Mouse (Mus musculus) frontal cortex, adult (tissue): ENCODE measurements around the gene Abcb10.
"Not testable (repeated sequence)": the region's sequence is repeated elsewhere in the genome, so short reads cannot be mapped to it uniquely, and the experiment has no call there.

ENCODE experiments used
- ATAC-seq: cut with Nextera tagmentation; 2 replicates; pipeline ENCODE4 v1.9.2; 2017; ENCODE audit warnings: mild to moderate bottlenecking, moderate library complexity, mixed read lengths; ENCODE audit not compliant: low TSS enrichment

Gene Abcb10

DNA sequence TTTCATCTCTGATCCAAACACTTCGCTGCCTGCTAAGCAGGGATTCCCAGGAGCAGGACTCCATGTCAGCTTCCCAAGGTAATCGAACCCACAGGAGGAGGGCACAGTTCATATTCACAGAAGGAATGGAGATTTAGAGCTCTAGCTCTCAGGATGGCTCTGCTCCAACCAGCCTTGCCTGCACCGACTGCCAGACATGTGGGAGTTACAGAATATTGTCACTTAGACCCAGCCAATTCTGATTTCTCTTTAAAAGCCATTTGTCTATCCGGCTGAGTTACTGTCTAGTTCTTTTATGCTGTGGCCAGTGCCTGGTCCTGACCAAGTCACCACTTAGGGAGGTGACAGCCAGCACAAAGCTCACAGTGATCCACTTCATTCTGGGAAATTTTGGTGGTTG, 1.2 kb downstream of the Abcb10 start:
- peak; percentile 38; the same call in 1 of the 2 replicates for ATAC-seq

DNA sequence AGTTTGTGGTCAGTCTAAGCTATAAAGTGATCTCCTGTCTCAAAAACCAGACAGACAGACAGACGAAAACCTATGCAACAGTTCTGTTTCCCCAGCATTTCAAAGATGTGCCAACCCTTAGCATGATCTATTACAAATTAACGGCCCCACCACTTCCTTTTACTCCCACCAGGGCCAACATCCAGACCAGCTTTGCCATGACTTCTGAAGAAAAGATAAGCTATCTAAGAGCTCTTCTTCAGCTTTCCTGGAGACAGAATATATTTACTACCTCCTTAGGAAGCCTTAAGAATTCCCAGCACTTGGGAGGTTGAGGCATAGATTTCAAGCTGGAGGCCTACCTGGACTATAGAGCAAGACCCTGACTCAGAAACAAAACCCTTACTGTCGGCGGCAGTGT, 2.7 kb downstream of the Abcb10 start:
- no peak for ATAC-seq

DNA sequence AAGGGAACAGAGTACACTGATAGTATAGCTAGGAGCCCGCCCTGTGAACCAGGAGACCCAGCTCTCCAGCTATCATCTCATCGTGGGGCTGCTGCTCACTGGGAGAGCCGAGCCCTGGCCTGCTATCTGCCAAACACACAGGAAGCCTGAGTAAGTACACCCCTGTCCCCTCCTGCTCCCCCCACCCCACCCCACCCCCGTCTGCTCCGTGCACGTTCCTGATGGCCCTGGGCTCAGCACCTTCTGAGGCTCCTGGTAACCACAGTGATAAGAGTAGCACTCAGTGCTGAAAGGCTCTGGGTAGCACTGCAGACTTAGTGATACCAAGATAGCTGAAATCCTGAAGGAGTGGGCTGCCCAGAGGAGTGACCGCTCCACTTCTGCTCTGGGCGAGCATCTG, 4.0 kb downstream of the Abcb10 start:
- ATAC-seq = no peak

DNA sequence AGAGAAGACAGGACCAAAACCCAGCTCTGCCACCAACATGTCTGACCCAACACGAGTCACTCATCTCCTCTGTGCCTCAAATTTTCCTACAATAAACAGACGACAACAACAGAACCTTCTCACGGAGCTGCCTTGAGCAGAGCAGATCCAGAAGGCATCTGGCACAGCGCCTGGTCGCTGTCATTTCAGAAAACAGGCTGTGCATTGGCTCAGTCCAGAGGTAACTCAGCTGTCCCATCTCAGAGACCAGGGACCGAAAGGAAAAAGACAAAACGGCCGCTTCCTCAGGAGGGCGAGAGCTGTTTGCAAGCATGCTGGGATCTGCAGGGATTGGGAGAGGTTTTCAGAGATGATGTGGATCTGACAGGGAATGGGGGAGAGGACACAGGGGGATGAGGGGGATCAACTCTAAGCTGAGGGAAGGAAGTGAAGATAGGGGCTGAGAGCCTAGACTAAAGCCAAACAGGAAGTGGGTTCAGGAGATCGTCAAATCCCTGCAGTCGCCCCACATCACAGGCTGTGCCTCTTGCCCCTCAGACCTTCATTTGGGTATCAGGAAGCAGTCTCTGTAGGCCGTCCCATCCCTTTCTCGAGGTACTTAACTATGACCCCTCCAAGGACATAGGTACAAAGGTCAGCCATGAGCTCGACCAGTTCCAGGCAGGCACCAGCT, 4.6 kb downstream of the Abcb10 start:
- no peak for ATAC-seq

- ATAC-seq = no peak
These were observed 5.4 kb downstream of the Abcb10 start for GRCm38 (mm10) chr8:123977499-123977898.

DNA sequence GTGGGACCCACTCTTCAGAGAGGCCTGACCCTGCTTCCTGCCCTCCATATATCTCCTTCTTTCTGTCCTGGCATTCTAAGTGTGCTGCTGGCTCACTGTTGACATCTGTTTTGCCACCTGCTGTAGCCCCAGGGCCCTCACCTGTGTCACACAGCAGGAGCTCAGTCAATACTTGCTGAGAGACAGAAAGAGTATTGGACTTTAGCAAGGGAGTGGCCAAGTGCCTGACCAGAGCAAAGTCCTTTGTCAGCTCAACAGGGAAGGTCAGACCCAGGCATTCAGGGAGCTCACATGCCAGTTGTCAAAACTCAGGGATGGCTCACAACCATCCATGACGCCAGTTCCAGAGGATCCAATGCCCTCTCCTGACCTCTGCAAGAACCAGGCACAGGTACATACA, 9.4 kb downstream of the Abcb10 start:
- ATAC-seq = no peak

DNA sequence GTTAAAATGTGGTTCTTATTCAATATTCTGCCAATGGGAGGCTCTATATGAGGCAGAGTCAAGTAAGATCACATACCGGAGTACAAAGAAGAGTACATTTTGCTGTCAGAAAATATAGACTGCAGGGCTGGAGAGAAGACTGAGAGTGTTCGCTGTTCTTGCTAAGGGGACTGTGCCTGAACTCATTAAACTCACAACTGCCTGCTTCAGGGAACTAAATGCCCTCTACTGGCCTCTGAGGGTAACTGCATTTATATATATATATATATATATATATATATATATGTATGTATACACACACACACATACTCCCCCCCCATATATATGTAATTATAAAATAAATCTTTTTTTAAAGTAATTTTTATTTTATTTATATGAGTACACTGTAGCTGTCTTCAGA, 16.0 kb downstream of the Abcb10 start:
- ATAC-seq = no peak

DNA sequence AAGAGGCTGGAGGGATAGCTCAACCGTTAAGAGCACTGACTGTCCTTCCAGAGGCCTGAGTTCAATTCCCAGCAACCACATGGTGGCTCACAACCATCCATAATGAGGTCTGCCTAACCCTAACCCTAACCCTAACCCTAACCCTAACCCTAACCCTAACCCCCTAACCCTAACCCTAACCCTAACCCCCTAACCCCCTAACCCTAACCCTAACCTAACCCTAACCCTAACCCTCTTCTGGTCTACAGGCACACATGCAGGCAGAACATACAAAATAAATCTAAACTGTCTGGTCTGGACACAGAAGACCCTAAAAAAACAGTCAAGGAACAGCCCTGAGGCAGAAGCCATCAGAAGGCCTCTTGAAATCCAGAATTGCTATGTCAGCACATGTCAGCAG, 21.6 kb downstream of the Abcb10 start:
- ATAC-seq = no peak

- not testable (repeated sequence) for ATAC-seq
These were observed 22.4 kb downstream of the Abcb10 start for GRCm38 (mm10) chr8:123960556-123960955.

- ATAC-seq = no peak
These were observed 22.9 kb downstream of the Abcb10 start for GRCm38 (mm10) chr8:123960056-123960455.

GRCm38 (mm10) chr8:123959473-123959872, 23.4 kb downstream of the Abcb10 start:
- no peak for ATAC-seq

DNA sequence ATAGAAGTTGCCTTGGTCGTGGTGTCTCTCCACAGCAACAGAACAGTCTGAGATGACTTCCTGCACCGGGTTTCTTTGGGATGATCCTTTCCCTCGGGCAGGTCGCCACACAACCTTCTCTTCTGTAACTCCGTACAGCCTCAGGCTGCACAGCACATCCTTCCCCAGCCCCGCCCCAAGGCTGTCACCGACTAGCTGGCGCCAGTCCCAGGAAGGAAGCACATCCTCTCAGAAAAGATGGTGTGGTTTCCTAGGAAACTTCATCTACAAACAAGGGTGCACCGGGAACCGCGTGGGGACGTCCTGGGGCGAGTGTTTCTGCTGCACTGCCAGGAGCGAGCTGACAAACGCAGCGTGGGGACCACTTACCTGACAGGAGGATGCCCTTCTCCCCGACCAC, 24.8 kb downstream of the Abcb10 start:
- ATAC-seq = peak; percentile 92

GRCm38 (mm10) chr8:123954246-123954645, 28.7 kb downstream of the Abcb10 start:
- ATAC-seq = no peak

GRCm38 (mm10) chr8:123953686-123954085, 29.2 kb downstream of the Abcb10 start:
- ATAC-seq = no peak

- peak; percentile 42; the same call in 1 of the 2 replicates for ATAC-seq
These were observed 32.7 kb downstream of the Abcb10 start for GRCm38 (mm10) chr8:123950077-123950802.

DNA sequence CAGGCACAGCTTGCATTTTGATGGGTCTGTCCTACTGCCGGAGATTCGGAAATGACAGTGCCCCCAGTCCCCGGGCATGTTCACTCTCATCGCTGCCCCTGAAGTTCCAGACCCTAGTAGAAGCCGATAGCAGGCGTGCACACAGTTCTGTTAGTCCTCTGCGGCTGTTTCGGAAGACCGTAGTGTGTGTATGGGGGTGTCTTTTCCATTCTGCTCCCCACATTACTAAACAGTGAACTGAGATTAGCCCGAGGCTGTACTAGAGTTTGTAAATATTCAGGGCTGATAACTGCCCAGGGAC, 33.3 kb downstream of the Abcb10 start:
- ATAC-seq = peak; percentile 62

- ATAC-seq = peak; percentile 80
These were observed 33.8 kb downstream of the Abcb10 start, which contains the start of gene Nup133 for GRCm38 (mm10) chr8:123948942-123949685. Gene Nup133 (minus strand): TSS chr8:123949265.

- no peak for ATAC-seq
These were observed 53.9 kb downstream of the Abcb10 start for GRCm38 (mm10) chr8:123929026-123929425.

DNA sequence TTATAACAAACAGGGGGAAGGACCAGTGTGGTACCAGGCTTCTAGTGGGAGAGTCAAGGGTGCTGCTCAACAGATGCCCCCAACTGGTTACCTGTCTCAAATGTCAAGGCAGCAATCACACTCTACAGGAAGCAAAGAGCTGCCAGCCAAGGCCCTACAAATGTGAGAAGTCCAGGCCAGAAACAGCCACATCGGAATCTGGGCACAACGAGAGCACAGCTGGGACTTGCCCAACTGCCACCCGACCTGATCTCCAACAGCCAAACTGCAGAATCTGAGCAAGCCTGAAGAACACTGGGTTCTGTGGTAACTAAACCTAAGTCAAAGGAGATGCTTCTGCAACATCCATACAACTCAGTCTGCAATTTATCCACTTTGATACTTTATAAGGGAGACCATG, 57.3 kb downstream of the Abcb10 start:
- no peak for ATAC-seq

- peak; percentile 94 for ATAC-seq
These were observed 58.2 kb downstream of the Abcb10 start for GRCm38 (mm10) chr8:123924719-123925118.

DNA sequence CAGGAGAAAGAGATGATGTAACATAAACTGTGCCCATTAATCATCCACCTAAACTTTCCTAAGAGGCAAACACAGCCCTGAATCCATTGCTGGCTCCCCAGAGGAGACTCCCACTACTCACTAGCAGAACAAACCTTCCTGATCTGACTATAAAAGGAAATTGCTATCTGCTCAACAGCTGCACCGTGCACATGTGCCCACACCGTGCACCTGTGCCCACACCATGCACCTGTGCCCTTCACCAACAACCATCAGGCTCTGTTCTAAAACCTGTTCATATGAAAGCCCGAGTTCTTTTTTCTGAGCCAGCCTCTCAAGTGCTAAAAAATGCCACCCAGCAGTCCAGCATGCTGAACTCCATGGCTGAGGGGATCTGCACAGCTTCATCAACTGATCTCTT, 68.3 kb downstream of the Abcb10 start:
- no peak for ATAC-seq

- peak; percentile 83 for ATAC-seq
These were observed 70.7 kb downstream of the Abcb10 start for GRCm38 (mm10) chr8:123912265-123912664.

DNA sequence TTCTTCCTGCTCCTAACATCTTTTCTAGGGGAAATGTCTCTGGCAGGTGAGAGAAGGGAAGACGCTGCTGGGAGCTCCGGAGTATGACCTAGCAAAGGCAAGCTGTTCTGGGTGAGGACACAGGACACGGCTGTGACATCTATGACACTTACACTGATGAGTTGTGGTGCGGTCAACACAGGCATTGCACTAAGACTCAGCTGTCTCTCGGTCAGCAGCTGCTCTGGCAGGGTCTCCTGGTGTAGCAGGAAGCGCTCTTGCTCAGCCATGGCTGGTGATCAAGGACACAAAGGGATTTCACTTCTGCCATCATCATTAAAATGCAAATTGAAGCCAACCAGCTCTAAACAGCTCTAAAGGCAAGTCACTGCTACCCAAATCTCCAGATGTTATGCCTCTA, 75.3 kb downstream of the Abcb10 start:
- ATAC-seq = no peak
